Mouse (Mus musculus): ENCODE results near the gene Fam180a.

Gene Fam180a

GRCm38 (mm10) chr6:35326111-35326515 is at the start of gene Fam180a:
Fam180a (minus strand) TSS chr6:35326141.
- in situ Hi-C loops (cut with MboI, MseI): loop anchor here (5.0 kb wide), 1 partner anchor 41 kb away; no protein-coding TSS in a partner anchor

- in situ Hi-C loops (cut with MboI, MseI): no loop called here
These were observed 48.1 kb upstream of the Fam180a start for GRCm38 (mm10) chr6:35374052-35374451.

- in situ Hi-C loops (cut with MboI, MseI): no loop called here
These were observed 44.4 kb upstream of the Fam180a start for GRCm38 (mm10) chr6:35370356-35370755.

GRCm38 (mm10) chr6:35369578-35370282 is 43.8 kb upstream of the Fam180a start:
- in situ Hi-C loops (cut with MboI, MseI): loop anchor here (5.0 kb wide), 2 partner anchors 33 to 42 kb away; partner anchors contain the start of gene Fam180a

GRCm38 (mm10) chr6:35362596-35362995 is 36.7 kb upstream of the Fam180a start:
- in situ Hi-C loops (cut with MboI, MseI): no loop called here

GRCm38 (mm10) chr6:35355320-35355719 is 29.4 kb upstream of the Fam180a start:
- in situ Hi-C loops (cut with MboI, MseI): no loop called here

- in situ Hi-C loops (cut with MboI, MseI): no loop called here
These were observed 28.7 kb upstream of the Fam180a start for GRCm38 (mm10) chr6:35354622-35354998.

GRCm38 (mm10) chr6:35353846-35354621 is 28.1 kb upstream of the Fam180a start:
- in situ Hi-C loops (cut with MboI, MseI): no loop called here

GRCm38 (mm10) chr6:35353416-35353815 is 27.5 kb upstream of the Fam180a start:
- in situ Hi-C loops (cut with MboI, MseI): no loop called here

- in situ Hi-C loops (cut with MboI, MseI): no loop called here
These were observed 26.9 kb upstream of the Fam180a start for GRCm38 (mm10) chr6:35352867-35353266.

GRCm38 (mm10) chr6:35351826-35352225 is 25.9 kb upstream of the Fam180a start:
- in situ Hi-C loops (cut with MboI, MseI): no loop called here

- in situ Hi-C loops (cut with MboI, MseI): no loop called here
These were observed 23.8 kb upstream of the Fam180a start for GRCm38 (mm10) chr6:35349784-35350183.

GRCm38 (mm10) chr6:35338640-35339039 is 12.7 kb upstream of the Fam180a start:
- in situ Hi-C loops (cut with MboI, MseI): no loop called here

- in situ Hi-C loops (cut with MboI, MseI): no loop called here
These were observed 11.9 kb upstream of the Fam180a start for GRCm38 (mm10) chr6:35337836-35338235.

GRCm38 (mm10) chr6:35335452-35335851 is 9.5 kb upstream of the Fam180a start:
- in situ Hi-C loops (cut with MboI, MseI): no loop called here

- in situ Hi-C loops (cut with MboI, MseI): no loop called here
These were observed 8.3 kb upstream of the Fam180a start for GRCm38 (mm10) chr6:35334278-35334677.

GRCm38 (mm10) chr6:35333632-35334031 is 7.7 kb upstream of the Fam180a start:
- in situ Hi-C loops (cut with MboI, MseI): no loop called here

- in situ Hi-C loops (cut with MboI, MseI): no loop called here
These were observed 4.9 kb upstream of the Fam180a start for GRCm38 (mm10) chr6:35330834-35331233.

GRCm38 (mm10) chr6:35329956-35330355 is 4.0 kb upstream of the Fam180a start:
- in situ Hi-C loops (cut with MboI, MseI): loop anchor here (5.0 kb wide), 1 partner anchor 37 kb away; no protein-coding TSS in a partner anchor

- in situ Hi-C loops (cut with MboI, MseI): no loop called here
These were observed 1.6 kb downstream of the Fam180a start for GRCm38 (mm10) chr6:35324306-35324705.

- in situ Hi-C loops (cut with MboI, MseI): no loop called here
These were observed 2.9 kb downstream of the Fam180a start for GRCm38 (mm10) chr6:35323046-35323445.

- in situ Hi-C loops (cut with MboI, MseI): no loop called here
These were observed 4.8 kb downstream of the Fam180a start for GRCm38 (mm10) chr6:35321105-35321504.

- in situ Hi-C loops (cut with MboI, MseI): no loop called here
These were observed 6.1 kb downstream of the Fam180a start for GRCm38 (mm10) chr6:35319850-35320249.
